Comparison of ENCODE assay signal across 10 mouse cellular contexts in genomic region chr7:112662398-112663313, GRCm38 (mm10). TPM values are rescaled to one million over a fixed set of nuclear protein-coding genes. Genes with fewer than 3 reads are reported as not detected.
A peak's percentile ranks its signal among the peaks of the same experiment; 100 is the strongest.
DNase-seq lines count a peak whose midpoint lies in the region; ATAC-seq and TF ChIP-seq lines count a peak whose summit lies in the region.
"Had no signal": no experiment of that assay in that cellular context is flagged by ENCODE, and none has a peak within 500 bp of the region (broad histone marks: within the 10 kb centered on the region; RNA-seq: fewer than 3 reads in every experiment).

No protein-coding gene starts in this region.

- H3K9ac ChIP-seq in midbrain, embryonic 11.5 days (ENCODE audit: low read length), result no peak overlapping the region
- no peak overlapping the region for H3K9ac ChIP-seq in midbrain, embryonic 13.5 days (replicated peaks)
- no peak overlapping the region for H3K9ac ChIP-seq in stomach, postnatal 0 days (ENCODE audit: low read length)
- H3K9ac ChIP-seq: liver, embryonic 14.5 days had no signal

- H3K27ac ChIP-seq in midbrain, embryonic 11.5 days (ENCODE audit: low read depth, low read length), result no peak overlapping the region; the same call in 1 of the 2 replicates
- H3K27ac ChIP-seq in midbrain, embryonic 13.5 days, result no peak overlapping the region
- peak overlapping the region; percentile 40 for H3K27ac ChIP-seq in limb, embryonic 10.5 days
- peak overlapping the region; percentile 84 for H3K27ac ChIP-seq in stomach, postnatal 0 days (replicated peaks)
- H3K27ac ChIP-seq: liver, embryonic 14.5 days had no signal

- H3K27me3 ChIP-seq in midbrain, embryonic 11.5 days (ENCODE audit: control insufficient read depth, insufficient read depth, low read length), result no peaks in the 10 kb centered on the region
- H3K27me3 ChIP-seq in midbrain, embryonic 13.5 days, result no peaks in the 10 kb centered on the region
- H3K27me3 ChIP-seq in limb, embryonic 10.5 days (ENCODE audit: low read depth, poor library complexity, severe bottlenecking), result no peaks in the 10 kb centered on the region
- no peaks in the 10 kb centered on the region for H3K27me3 ChIP-seq in stomach, postnatal 0 days (ENCODE audit: control insufficient read depth, insufficient read depth, low read length)

- H3K36me3 ChIP-seq in midbrain, embryonic 11.5 days (ENCODE audit: control insufficient read depth, insufficient read depth, low read length), result no peaks in the 10 kb centered on the region
- H3K36me3 ChIP-seq in midbrain, embryonic 13.5 days, result no peaks in the 10 kb centered on the region
- no peaks in the 10 kb centered on the region for H3K36me3 ChIP-seq in limb, embryonic 10.5 days
- no peaks in the 10 kb centered on the region for H3K36me3 ChIP-seq in stomach, postnatal 0 days (ENCODE audit: control insufficient read depth, insufficient read depth, low read length)

- H3K4me1 ChIP-seq in midbrain, embryonic 11.5 days (ENCODE audit: control insufficient read depth, insufficient read depth, low read length), result peaks cover 5% of the 10 kb centered on the region
- H3K4me1 ChIP-seq in midbrain, embryonic 13.5 days (replicated peaks), result peaks cover 15% of the 10 kb centered on the region
- H3K4me1 ChIP-seq in limb, embryonic 10.5 days, result peaks cover 28% of the 10 kb centered on the region
- no peaks in the 10 kb centered on the region for H3K4me1 ChIP-seq in stomach, postnatal 0 days (replicated peaks; ENCODE audit: control insufficient read depth, insufficient read depth)

- DNase-seq in heart, adult 11 months, result peak; percentile 85
- no peak for DNase-seq in heart, postnatal 36 days
- DNase-seq in midbrain, embryonic 11.5 days (ENCODE audit: low spot score, missing footprints), result peak; percentile 77
- no peak for DNase-seq in limb, embryonic 10.5 days (ENCODE audit: low spot score)
- DNase-seq in stomach, postnatal 0 days (ENCODE audit: low spot score), result no peak
- no peak for DNase-seq in embryo, embryonic 9.5 days (ENCODE audit: extremely low spot score)
- DNase-seq in left cerebral cortex, postnatal 4 days, result no peak

- TF ChIP-seq EP300 in stomach, postnatal 0 days (optimal IDR thresholded peaks at IDR 0.05), result no peak

- no peaks in the 10 kb centered on the region for H3K9me3 ChIP-seq in midbrain, embryonic 11.5 days (ENCODE audit: control insufficient read depth, low read length)
- H3K9me3 ChIP-seq in midbrain, embryonic 13.5 days, result no peaks in the 10 kb centered on the region
- no peaks in the 10 kb centered on the region for H3K9me3 ChIP-seq in limb, embryonic 10.5 days (replicated peaks)
- H3K9me3 ChIP-seq in stomach, postnatal 0 days (ENCODE audit: control insufficient read depth, low read length), result no peaks in the 10 kb centered on the region

- WGBS in midbrain, embryonic 11.5 days, result 72% methylated on average over 12 of the region's 12 CpGs
- 73% methylated on average over 12 of the region's 12 CpGs for WGBS in midbrain, embryonic 13.5 days
- WGBS in limb, embryonic 10.5 days, result 83% methylated on average over 12 of the region's 12 CpGs
- 33% methylated on average over 12 of the region's 12 CpGs for WGBS in stomach, postnatal 0 days

- no peak for ATAC-seq in midbrain, embryonic 11.5 days (ENCODE audit: low FRiP score)
- no peak for ATAC-seq in midbrain, embryonic 13.5 days
- no peak; the same call in 1 of the 2 replicates for ATAC-seq in stomach, postnatal 0 days (ENCODE audit: low FRiP score, low TSS enrichment)
- ATAC-seq: CD4-positive, CD25-positive, alpha-beta regulatory T cell, adult 4 months had no signal

- H3K4me3 ChIP-seq in midbrain, embryonic 11.5 days (ENCODE audit: low read depth, low read length), result no peak overlapping the region
- no peak overlapping the region for H3K4me3 ChIP-seq in midbrain, embryonic 13.5 days (replicated peaks)
- no peak overlapping the region for H3K4me3 ChIP-seq in limb, embryonic 10.5 days
- H3K4me3 ChIP-seq in stomach, postnatal 0 days (ENCODE audit: low read depth, low read length), result no peak overlapping the region

- H3K4me2 ChIP-seq in midbrain, embryonic 11.5 days, result no peak overlapping the region
- no peak overlapping the region for H3K4me2 ChIP-seq in midbrain, embryonic 13.5 days (replicated peaks)
- H3K4me2 ChIP-seq in stomach, postnatal 0 days (replicated peaks; ENCODE audit: low read depth), result peak overlapping the region; percentile 31; the same call in 1 of the 2 replicates

- TF ChIP-seq CTCF in stomach, postnatal 0 days (IDR thresholded peaks at IDR 0.05; ENCODE audit: low read depth), result no peak

- intact Hi-C loops in heart, postnatal 36 days (cut with DNase I), result loop anchor here (2.0 to 5.0 kb wide), 2 partner anchors 14 to 100 kb away; no protein-coding TSS in a partner anchor
- intact Hi-C loops in left cerebral cortex, postnatal 4 days (cut with DNase I), result loop anchor here (10.0 kb wide), 1 partner anchor 188 kb away; no protein-coding TSS in a partner anchor

RNA-seq across cellular contexts. Expression of gene Tead1, which starts 16.5 kb away (rescaled TPM):
- 100 to 1,000 TPM; 157 to 186 TPM for total RNA-seq in heart, postnatal 36 days (2021)
- 12.3 and 14.3 TPM in 2 replicates for polyA plus RNA-seq in midbrain, embryonic 11.5 days (2014; fragmentation: Nextera tagmentation; extraction: Ambion mirVana)
- polyA plus RNA-seq in midbrain, embryonic 13.5 days (2015; fragmentation: Nextera tagmentation; extraction: Ambion mirVana), result 16.9 and 18.9 TPM in 2 replicates
- polyA plus RNA-seq in limb, embryonic 10.5 days (2016; fragmentation: Nextera tagmentation; extraction: Ambion mirVana), result 12.7 and 17.3 TPM in 2 replicates
- 13.5 and 13.9 TPM in 2 replicates for polyA plus RNA-seq in stomach, postnatal 0 days (2015; fragmentation: Nextera tagmentation; extraction: Ambion mirVana)
- total RNA-seq in left cerebral cortex, postnatal 4 days (2021), result 10 to 100 TPM; 19.8 to 23.1 TPM

Comparison
In these comparisons a context has a peak if more than half of its experiments do, and no peak if none do; other contexts are left out.
1. DNase-seq: peak in heart, adult 11 months (single experiment) and midbrain, embryonic 11.5 days (single experiment); none in heart, postnatal 36 days (0 of 2), limb, embryonic 10.5 days (single experiment), stomach, postnatal 0 days (single experiment), embryo, embryonic 9.5 days (single experiment) and left cerebral cortex, postnatal 4 days (single experiment).
2. H3K27ac ChIP-seq: peak in limb, embryonic 10.5 days (single experiment) and stomach, postnatal 0 days (single experiment); none in midbrain, embryonic 11.5 days (single experiment) and midbrain, embryonic 13.5 days (single experiment).